Mouse (Mus musculus): ENCODE measurements around the gene Strap. TPM values are rescaled to one million over a fixed set of nuclear protein-coding genes. Genes with fewer than 3 reads are reported as not detected.
A peak's percentile ranks its signal among the peaks of the same experiment; 100 is the strongest.

The Strap gene
- polyA plus RNA-seq, 1 experiment, result 75.4 TPM

DNA sequence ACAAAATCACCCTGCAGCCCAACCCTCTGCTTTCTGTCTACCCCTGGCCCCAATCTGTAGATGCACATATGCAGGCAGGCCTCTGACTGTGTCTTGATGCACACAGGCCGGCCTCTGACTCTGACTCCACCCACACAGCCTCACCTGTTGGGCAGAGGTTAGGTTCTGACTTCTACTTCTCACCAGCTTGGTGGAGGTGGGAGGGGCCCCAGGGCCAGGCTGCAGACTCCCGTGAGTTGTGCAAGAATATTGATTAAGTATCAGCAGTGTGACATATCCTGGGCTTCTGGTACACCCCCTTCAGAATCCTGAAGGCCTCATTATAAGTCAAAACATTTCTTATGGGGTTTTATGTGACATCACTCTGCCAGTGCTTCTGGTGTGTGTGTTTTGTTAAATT lies 54.8 kb downstream of the Strap start:
- no peak for DNase-seq (ENCODE audit: low read depth)

DNA sequence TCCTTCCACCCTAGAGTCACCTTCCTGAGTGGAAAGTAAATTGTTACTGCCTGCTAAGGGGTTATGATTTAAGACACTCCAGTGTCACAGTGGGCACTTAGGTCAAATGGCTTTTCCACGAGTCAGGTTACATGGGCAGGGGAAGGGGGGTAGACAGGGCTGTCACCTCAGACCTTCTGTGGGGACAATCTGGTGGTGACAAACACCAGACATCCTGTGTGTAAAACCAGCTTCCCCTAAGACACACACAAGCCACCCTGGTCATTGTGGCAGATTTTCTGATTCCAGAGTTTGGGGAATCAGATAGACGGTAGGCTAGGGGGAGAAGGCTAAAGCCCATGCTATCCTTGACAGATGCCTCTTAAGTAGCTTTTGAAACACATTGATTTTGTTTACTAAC lies 60.6 kb downstream of the Strap start:
- DNase-seq (ENCODE audit: low read depth), result no peak
- no peak for TF ChIP-seq CTCF (IDR thresholded peaks at IDR 0.05; ENCODE audit: borderline replicate concordance, extremely low read depth, insufficient read depth, insufficient read length)
- TF ChIP-seq POLR2A (IDR thresholded peaks at IDR 0.05; ENCODE audit: borderline replicate concordance, extremely low read depth, insufficient read depth, insufficient read length, poor library complexity, severe bottlenecking), result no peak

More for the DNA sequence above, 54.8 kb downstream of the Strap start:
- TF ChIP-seq CTCF (IDR thresholded peaks at IDR 0.05; ENCODE audit: borderline replicate concordance, extremely low read depth, insufficient read depth, insufficient read length) (no peak), POLR2A (IDR thresholded peaks at IDR 0.05; ENCODE audit: borderline replicate concordance, extremely low read depth, insufficient read depth, insufficient read length, poor library complexity, severe bottlenecking) (no peak)

DNA sequence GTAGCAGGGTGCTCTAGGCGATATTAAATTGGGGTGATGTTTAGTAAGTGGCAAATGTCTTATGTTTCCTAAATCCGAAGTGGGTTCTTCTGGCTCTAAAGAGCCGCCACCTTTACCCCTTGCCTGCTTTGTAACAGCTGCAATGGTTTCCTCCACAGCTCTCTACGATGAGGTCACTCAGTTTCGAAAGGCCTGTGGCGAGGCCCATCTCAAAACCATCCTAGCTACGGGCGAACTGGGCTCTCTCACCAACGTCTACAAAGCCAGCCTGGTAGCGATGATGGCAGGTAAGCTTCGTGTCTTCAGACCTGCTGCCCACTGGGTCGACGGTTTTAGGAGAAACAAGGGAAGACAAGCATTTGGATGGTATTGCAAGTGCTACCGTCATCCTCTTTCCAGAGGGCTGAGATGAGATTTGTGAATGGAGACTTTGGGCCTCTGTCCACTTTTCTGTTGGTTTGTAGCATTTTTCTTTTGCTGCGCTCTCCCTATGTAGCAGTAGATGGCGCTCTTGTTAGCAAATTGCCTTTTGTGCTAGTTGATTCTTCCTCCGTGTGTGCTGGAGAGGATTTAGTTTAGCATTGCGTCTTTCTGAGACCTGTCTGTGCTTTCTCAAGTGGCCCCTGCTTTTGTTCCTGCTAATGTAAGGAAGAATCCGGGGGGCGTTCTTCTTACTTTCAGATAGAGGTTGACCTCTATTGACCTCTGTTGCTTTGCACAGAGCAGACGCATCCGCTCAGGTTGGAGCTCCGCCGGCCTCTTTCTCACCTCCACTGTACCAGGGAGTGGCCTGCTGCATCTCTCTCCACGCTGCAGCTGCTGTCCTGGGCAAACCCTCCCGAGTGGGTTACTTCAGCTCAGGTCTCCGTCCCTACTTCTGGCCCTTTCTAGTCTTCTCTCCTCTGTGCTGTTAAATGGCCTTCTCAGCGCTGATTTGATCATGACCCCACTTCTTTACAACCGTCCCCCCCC lies 62.0 kb downstream of the Strap start:
- TF ChIP-seq POLR2A (IDR thresholded peaks at IDR 0.05; ENCODE audit: borderline replicate concordance, extremely low read depth, insufficient read depth, insufficient read length, poor library complexity, severe bottlenecking), result no peak
- peak; percentile 74; the same call in 1 of the 2 replicates for TF ChIP-seq CTCF (IDR thresholded peaks at IDR 0.05; ENCODE audit: borderline replicate concordance, extremely low read depth, insufficient read depth, insufficient read length)
- DNase-seq (ENCODE audit: low read depth), result peak; percentile 83

DNA sequence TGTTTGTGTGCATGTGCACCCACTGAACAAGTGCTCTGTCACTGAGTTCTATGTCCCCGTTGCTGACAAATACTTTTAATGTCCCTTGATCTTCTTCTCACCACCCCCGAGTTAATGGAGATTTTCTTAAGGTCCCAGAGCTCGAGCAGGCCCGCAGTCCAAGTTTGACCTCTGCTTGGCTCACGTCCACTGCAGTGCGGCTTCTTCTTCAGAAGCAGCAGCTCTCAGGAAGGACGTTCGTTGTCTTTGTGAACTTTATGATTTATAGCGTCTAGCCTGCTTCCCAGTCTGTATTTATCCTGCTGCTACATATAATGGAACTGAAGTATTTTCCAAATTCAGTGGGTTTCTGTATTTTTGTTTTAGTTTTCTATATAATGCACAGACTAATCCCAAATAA lies 64.4 kb downstream of the Strap start:
- TF ChIP-seq POLR2A (IDR thresholded peaks at IDR 0.05; ENCODE audit: borderline replicate concordance, extremely low read depth, insufficient read depth, insufficient read length, poor library complexity, severe bottlenecking) (no peak), CTCF (IDR thresholded peaks at IDR 0.05; ENCODE audit: borderline replicate concordance, extremely low read depth, insufficient read depth, insufficient read length) (no peak)
- DNase-seq (ENCODE audit: low read depth), result no peak

Other genes with a start within 250 kb of the Strap start
- gene Eps8, start 80.2 kb upstream of the Strap start, polyA plus RNA-seq (2012; rRNA removed), result 5.7 and 8.0 TPM in 2 replicates
- gene Dera, start 19.5 kb downstream of the Strap start, polyA plus RNA-seq (2012; rRNA removed), result 6.0 and 6.4 TPM in 2 replicates

Measured in brain, embryonic 14.5 days (tissue).